Mouse (Mus musculus): ENCODE measurements around the gene Ermp1. TPM values are rescaled to one million over a fixed set of nuclear protein-coding genes. Genes with fewer than 3 reads are reported as not detected.

Ermp1 gene
- 46.7 TPM for polyA plus RNA-seq (2017; shearing (Covaris generic))

GRCm38 (mm10) chr19:29647651-29648549 is at the start of gene Ermp1:
Gene Ermp1, minus strand, starts transcription at chr19:29648415.

GRCm38 (mm10) chr19:29697245-29697874 is 49.1 kb upstream of the Ermp1 start, which contains the start of gene Mlana:
Gene Mlana, plus strand, starts transcription at chr19:29697824.

Other genes with a start within 250 kb of the Ermp1 start
- 25.2 TPM for gene Pdcd1lg2, start 237.5 kb downstream of the Ermp1 start, polyA plus RNA-seq (2017; shearing (Covaris generic))
- 49.1 TPM for gene Ric1, start 126.1 kb downstream of the Ermp1 start, polyA plus RNA-seq (2017; shearing (Covaris generic))
- 3.3 TPM for gene Mlana, start 49.4 kb upstream of the Ermp1 start, polyA plus RNA-seq (2017; shearing (Covaris generic))
- gene 9930021J03Rik, start 157.6 kb upstream of the Ermp1 start, polyA plus RNA-seq (2017; shearing (Covaris generic)): 17.4 TPM
- gene Ranbp6, start 164.6 kb upstream of the Ermp1 start, polyA plus RNA-seq (2017; shearing (Covaris generic)): 18.8 TPM

Measured in effector memory CD4-positive, alpha-beta T cell, adult 7 months (primary cell).